Mouse (Mus musculus) liver, postnatal 0 days (tissue): ENCODE results near the gene Cbln1.

ENCODE experiments used
- CTCF ChIP-seq: sonication (generic); IDR thresholded peaks from 2 replicates; pipeline ENCODE4 v1.5.1; 2016; ENCODE audit warnings: antibody characterized with exemption, low read depth
- EP300 ChIP-seq: IDR thresholded peaks from 2 replicates; pipeline ENCODE4 v1.6.1; 2016; ENCODE audit warnings: antibody characterized with exemption, low read depth, mild to moderate bottlenecking

DNA sequence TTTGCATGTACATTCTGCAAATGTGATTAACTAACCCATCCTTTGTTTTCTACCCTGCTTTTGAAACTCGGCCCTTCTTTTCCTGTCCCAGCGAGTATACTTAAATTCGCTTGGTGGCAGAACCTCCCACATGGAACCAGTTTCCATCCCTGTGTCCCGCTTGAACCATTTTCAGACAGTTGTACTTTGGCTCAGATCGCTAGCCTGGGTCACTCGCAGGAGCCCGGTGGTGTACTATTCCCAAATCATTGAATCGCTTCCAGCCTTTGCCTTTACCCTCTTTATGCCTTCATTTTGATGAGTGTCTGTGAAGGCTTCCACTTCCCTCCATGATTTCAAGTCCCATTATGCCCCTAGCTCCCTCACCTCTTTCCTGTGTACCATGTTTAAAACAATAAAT, 2.0 kb upstream of the Cbln1 start:
- TF ChIP-seq CTCF = no peak
- TF ChIP-seq EP300 = no peak
